Mouse (Mus musculus): ENCODE results near the gene Cdkal1.

DNA sequence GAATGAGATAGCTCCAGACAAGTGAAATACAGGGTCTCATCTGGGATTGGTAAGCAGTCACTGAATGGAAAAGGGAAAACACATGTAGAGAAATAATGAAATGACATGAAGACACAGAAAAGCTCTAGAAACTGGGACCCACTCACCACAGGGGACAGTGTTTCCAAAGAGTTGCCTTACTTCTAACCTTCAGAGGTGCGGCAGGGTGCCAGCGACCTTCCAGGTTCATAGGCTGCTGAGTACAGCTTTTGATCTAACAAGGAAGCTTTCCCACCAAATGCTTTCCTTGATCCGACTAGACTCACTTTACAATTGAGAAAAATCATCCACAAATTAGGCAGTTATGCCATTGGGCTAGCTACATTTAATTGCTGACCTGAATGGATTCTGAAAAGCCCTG is 507.1 kb downstream of the Cdkal1 start:
- TF ChIP-seq CTCF (IDR thresholded peaks at IDR 0.05; ENCODE audit: borderline replicate concordance, extremely low read depth, insufficient read depth, insufficient read length) = no peak
- no peak for TF ChIP-seq POLR2A (IDR thresholded peaks at IDR 0.05; ENCODE audit: borderline replicate concordance, extremely low read depth, insufficient read depth, insufficient read length, poor library complexity, severe bottlenecking)

All from brain, embryonic 14.5 days (tissue).